Mouse (Mus musculus) natural killer cell, adult 2 months (primary cell): Measurements from ENCODE around the gene Ptgdr2.
A peak's percentile ranks its signal among the peaks of the same experiment; 100 is the strongest.

Source experiments
- DNase-seq, 2 experiments: peaks; one replicate each; pipeline ENCODE4 v3.0.0; 2022; ENCODE audit warnings: low spot score in 2 of 2

The Ptgdr2 gene

DNA sequence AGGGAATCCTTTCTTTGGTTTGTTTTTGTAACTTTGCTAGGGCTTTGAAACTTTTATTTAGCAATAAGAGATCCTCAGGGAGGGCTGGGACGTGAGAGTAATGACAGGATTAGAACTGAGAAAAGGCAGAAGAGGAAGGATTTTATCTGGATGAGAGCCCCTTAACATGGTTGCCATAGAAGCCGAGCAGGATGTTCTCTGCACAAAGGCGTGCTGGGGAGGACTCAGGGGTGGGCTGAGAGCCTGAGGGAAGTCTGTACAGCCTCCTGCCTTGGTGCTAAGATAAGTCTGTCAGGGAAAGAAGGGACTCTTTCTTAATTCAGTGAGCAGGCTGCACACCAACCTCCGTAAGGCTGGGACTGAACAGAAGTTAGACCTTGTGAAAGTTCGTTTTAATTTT, 1.9 kb upstream of the Ptgdr2 start:
- DNase-seq: no peak

DNA sequence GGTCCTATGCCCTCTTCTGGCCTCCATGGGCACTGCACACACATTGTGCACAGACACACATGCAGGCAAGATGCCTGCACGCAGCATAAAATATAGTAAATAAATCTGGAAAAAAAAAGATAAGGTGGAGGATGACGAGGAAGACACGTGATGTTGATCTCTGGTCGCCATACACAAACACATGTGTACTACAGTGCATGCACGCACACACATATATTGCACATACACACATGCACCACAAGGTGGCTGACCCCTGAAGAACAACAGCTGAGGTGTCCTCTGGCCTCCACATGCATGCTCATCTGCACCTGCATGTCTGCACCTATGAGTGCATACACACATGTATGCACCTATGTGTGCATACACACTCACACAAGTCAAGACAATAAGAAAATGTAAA, 883 bp upstream of the Ptgdr2 start:
- no peak for DNase-seq

DNA sequence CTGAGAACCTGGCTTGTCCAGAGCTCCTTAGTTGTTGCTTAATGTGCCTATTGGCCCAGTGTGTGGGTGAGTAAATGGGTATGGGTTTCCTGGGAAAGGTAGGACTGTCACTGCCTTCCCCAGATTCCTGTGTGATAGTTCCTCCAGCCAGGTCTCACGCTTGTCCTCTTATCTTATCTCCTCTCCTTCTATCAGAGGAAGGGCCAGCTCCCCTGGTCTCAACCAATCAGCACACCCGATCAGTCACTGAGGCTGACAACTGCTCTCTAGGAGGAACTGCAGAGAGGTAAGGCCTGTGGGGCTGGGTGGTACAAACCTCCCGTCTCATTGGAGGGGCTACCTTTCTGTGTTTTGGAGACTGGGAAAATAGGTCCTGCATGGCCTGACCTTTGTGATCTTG, 1.8 kb downstream of the Ptgdr2 start:
- no peak for DNase-seq

DNA sequence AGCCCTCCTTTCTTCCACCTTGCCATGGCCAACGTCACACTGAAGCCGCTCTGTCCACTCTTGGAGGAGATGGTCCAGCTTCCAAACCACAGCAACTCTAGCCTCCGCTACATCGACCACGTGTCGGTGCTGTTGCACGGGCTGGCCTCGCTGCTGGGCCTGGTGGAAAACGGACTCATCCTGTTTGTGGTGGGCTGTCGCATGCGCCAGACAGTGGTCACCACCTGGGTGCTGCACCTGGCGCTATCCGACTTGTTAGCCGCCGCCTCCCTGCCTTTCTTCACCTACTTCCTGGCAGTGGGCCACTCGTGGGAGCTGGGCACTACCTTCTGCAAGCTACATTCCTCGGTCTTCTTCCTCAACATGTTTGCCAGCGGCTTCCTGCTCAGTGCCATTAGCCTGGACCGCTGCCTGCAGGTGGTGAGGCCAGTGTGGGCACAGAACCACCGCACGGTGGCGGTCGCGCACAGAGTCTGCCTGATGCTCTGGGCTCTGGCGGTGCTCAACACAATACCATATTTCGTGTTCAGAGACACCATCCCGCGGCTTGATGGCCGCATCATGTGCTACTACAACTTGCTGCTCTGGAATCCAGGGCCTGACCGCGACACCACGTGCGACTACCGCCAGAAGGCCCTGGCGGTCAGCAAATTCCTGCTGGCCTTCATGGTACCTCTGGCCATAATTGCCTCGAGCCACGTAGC, 3.3 kb downstream of the Ptgdr2 start:
- DNase-seq: peak; percentile 39 to 55

DNA sequence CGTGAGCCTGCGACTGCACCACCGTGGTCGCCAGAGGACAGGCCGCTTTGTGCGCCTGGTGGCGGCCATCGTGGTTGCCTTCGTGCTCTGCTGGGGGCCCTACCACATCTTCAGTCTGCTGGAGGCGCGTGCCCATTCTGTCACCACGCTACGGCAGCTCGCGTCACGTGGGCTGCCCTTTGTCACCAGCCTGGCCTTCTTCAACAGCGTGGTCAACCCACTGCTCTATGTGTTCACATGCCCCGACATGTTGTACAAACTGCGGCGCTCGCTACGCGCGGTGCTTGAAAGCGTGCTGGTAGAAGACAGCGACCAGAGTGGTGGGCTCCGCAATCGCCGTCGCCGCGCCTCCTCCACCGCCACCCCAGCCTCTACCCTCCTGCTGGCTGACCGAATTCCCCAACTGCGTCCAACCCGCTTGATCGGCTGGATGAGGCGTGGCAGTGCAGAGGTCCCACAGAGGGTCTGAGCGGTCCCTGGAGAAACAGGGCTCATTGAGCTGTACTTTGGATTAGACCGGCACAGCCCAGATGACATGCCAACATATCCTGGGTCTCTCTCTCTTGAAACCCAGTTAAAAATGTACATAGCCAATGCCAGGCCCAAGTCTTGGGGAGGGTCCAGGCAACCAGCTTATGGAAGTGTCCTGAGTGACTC, 4.0 kb downstream of the Ptgdr2 start:
- DNase-seq: no peak

DNA sequence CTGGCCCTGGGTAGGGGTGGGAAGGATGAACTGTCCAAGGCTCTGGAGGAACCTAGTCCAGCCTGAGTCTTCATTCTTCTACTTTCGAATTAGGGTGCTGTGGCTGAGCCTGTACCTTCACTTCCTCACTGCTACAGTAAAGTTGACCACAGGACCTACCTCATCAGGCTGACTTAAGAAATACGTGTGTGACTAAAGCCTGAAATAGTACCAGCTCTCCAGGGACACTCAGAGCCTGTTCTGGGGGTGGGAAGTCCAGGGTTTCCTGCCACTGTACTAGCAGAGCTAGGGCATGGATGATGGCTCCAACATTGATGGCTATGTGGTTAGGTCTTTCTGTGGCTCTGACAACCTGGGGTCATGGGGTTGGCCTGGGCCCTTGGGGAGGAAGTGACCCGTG, 7.0 kb downstream of the Ptgdr2 start:
- DNase-seq: peak in 1 of 2 experiments; percentile 7

DNA sequence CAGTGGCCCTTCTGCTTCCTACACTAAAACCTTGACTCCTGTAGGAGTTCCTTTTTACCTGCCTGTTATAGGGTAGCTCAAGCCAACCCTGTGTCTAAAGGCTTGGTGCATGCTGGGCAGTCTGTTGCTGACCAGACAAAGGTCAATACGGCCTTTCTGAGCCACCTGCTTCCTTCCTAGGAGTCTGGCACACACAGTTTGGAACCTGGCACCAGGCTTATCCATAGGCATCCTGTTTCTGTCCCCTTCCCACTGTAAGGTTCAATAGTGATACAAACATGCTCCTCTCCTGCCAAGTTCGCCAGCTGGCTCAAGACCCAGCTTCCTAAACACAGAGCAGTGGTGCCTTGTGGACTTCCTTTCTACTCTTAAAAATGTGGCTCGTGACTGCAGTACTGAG, 9.5 kb downstream of the Ptgdr2 start:
- DNase-seq: no peak

DNA sequence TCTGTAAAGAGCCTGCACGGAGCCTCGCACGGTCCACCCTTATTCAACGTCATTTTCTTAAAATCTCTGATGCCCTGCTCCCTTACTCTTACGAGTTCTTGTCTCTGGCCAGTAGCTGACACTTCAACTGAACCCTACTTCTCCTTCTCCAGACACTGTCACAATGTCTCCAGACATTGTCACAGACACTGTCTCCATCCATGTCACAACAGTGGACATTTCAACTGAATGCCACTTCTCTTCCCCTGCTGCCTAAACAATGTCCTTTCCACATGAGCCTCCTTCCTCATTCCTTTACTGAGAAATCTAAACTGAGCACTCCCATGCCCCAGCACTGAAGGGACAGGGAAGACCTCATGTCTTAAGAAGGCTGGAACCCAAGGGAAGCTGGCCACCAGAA, 10.3 kb downstream of the Ptgdr2 start:
- no peak for DNase-seq

DNA sequence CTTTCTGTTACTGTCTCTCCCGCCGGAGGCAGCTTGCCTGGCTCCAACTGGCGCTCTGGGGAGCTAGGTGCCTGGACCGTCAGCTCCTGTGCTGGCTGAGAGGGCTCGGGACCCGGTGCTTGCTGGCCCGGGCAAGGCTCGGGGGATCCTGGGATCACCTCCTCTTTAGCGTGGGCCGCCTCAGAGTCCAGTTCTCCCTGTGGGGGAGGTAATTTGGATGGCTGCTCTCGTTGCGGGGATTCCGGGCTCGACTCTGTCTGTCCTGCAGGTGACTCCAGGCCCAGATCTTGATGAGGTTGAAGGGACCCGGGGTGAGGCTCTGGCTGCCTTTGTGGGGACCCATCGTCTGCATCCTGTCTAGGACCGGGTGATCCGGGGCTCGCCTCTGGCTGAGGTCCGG, 11.5 kb downstream of the Ptgdr2 start:
- DNase-seq: peak in 1 of 2 experiments; percentile 12

DNA sequence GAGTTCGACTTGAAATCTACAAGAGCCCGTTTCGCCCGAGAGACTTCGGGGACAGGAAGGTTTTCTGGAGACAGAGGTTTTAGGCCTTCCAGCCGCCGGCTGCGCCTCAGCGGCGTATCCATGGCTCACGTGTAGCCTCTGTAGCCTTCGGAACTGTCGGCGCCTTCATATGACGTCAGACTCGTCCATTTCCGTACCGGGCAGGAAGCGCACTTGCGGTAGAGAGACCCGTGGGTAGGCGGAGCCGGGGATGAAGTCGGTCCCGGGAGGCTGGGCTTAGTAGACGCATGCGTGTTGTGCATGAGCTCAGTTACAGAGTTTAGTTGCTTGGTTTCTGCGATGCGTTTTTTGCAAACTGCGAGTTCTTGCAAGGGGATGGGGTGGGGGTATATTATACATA, 12.2 kb downstream of the Ptgdr2 start, which contains the start of gene Ccdc86:
Ccdc86 (minus strand) TSS at position 155 of the 400 bp plus-strand sequence.
- peak; percentile 94 to 95 for DNase-seq

DNA sequence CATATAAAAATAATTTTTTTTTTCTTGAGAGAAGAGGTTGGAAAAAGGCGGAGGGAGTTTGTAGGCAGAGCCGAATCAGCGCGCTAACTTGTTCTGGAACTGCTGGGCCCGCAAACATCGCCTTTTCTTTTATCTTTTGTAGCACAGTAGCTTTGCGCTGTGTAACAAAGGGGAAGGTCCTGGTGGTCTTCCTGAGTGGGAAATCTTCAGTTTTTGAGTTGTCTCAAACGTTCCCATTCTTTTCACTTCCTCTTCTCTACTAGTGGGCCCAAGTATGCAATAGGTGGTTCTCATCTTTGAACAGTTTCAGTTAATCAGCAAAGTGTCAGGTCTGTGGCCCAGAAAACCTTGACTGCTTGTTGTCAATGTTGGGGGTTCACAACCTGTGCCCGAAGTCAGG, 12.6 kb downstream of the Ptgdr2 start:
- no peak for DNase-seq

DNA sequence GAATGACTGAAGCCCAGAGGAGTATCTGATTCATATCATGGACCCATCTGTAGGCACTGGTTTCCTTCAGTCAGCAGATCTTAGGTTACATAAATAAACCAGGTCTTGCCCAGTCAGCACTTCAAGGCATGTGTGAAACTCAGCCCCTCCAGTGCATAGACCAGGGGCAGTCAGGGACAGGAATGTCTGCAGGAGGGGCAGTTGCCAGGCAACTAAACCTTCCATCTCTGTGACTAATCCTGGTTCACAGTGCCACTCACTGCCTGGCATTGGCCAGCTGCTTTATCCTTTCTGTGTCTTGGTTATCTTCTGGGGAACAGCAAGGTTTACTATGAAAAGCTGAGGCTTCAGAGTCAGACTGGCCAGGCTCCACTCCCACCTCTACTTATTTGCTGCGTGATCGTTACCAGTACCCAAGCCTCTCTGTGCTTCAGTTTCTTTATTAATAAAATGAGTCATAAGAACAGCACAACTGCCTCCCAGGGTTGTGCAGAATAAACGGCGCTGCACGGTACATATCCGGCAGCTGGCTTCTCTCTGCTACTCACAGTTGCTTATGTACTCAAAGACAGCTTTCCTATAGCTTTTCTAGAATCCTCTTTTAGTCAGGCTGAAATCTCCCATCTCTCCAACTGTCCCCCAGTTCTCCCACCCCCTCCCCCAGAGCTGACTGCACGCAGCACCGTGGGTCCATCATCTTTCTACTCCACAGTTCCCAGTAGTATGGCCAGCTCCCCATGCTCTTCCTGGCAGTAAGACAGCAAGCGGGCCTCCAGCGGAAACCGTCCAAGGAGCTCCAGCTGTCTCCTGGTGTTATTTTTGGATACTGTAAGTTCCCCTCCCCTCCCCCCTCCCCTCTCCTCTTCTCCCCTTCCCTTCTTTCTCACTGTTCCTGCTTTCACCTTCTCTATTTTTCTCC, 15.3 kb downstream of the Ptgdr2 start:
- DNase-seq: no peak

DNA sequence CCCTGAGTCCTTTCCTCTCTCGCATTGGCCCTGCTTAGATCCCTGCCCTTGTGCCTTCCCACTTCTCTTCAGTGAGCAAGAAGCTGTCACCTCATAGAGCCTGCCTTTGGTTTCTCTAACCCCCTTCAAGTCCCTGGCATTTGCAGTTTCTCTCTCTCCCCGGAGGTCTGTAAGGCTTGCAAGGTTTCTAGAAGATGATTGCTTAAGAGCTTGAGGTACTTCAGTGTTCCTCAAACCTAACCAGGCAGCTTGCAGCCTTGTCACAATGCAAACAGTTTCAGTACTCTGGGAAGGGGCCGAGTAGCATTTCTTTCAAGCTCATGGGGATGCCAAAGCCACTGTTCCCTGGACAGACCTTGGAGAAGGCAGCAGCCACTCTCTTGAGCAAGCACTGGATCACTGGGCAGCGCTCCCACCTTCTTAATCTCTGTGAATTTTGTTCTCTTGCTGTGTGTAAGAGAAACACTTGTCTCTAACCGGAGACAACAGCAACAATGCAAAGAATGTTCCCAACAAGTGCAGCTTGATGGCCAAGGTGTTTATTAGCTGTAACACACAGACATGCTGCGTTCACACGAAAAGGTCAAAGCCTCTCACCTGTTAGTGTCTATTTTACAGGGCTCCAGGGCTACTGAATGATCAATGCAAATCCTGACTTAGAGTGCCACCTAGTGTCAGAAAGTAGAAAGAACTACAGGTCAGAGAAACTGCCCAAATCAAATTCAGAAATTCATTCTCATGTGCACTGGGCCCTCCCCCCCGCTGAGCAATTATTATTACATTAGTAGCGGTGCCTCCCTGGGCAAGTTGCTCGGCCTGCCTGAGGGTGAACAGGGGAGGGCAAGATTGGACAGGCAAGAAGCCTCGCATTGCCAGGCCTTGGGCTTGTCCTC, 22.4 kb downstream of the Ptgdr2 start:
- peak; percentile 51 to 56 for DNase-seq

DNA sequence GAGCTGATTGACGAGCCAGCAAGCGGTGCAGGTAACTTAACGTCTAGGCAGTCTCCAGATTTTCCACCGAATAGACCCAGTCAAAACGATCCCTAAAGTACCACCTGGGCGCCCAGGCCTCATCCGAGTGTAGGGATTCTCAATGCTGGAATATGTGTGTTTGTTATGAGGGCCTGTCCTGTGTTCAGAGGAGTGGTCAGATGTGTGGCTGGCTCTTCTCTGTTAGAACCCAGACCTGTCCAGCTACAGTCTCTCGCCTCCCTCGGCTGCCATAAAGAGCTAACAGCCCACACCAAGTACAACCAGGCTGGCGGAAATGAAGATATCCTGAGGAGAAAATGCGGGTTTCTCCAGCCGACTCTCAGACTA, 23.0 kb downstream of the Ptgdr2 start:
- no peak for DNase-seq

DNA sequence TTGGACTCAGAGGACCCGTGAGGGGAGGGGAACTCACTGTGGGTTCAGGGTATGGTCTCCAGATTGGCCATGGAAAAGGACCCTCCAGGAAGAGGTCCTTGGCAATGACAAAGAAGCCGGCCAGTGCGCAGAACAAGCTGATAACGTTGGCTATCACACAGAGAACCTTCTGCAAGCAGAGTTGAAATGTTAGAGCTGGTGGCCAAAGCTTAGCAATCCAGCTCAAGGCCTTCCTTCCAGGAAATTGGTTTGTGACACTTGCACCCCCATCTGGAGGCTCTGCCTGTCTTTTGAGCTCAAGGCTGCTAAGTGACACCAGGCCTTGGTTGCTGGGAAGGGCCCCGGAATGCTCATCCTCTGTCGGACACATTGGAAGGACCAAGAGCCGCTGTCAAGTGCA, 28.8 kb downstream of the Ptgdr2 start:
- DNase-seq: no peak

DNA sequence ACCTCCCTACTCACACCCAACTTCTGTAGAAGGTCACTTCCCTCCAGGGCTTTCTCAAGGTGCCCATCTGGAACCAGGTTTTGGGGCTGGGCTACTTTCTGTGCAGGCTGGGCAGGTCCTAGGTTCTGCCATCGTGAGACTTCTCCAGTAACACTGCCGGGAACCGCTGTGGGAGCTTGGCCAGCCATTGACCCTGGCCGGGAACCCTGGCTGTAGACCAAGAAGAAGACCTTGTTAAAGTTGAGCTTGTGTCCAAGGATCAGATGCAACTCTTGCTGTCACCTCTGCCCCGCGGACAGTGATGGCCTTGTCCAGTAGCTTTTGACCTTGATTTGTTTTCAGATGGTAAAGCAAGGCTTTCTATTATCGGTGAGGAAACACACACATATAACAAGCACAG, 31.6 kb downstream of the Ptgdr2 start:
- DNase-seq: no peak

DNA sequence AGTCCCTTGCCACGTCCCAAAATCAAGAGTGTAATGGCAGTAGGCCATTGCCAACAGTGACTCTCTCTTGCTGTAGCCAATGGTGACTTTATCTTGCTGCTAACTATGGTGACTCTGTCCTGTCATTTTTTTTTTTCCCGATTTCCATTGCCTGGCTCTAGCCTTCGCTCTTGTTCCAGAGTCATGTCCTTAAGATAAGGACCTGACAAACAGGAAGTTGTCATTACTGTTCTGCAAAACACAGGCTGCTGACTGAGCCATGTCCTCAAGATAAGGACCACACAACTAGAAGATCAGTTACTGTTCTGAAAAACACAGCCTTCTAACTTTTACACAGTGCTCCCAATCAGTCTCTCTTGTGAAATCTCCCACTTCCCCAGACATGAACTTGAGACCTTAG, 33.5 kb downstream of the Ptgdr2 start:
- DNase-seq: no peak

DNA sequence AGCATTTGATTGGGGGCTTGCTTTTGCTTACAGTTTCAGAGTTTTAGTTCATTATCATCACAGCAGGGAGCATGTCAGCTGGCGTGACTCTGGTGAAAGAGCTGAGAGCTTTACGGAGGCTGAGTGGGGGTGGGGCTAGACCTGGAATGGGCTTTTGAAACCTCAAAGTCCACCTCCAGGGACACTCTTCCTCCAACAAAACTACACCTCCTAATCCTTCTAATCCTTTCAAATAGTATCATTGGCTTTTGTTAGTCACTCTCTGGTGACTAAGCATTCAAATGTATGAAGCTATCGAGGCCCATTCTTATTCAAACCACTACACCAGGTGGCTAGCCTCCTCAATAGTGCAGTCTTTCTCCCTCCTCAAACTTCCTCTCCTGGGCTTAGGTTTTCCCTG, 35.7 kb downstream of the Ptgdr2 start:
- no peak for DNase-seq

DNA sequence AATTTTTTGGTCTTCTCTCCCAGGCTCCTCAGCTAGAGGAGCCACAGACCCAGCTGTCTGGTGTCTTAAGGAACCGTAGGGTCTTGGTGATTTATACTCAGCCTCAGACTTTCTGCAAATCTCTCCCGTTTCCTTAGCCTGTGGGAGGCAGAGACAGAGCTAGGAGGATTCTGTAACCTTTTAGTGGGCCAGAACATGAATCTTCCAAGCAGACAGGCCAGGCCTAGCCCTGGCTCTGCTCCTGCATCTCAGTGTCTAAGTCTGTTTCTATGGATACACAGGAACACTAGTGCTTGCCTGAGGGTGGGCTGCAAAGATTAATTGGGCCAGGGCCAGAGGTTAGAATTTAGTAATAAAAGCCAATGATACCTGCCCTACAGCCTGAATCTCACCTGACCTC, 36.2 kb downstream of the Ptgdr2 start:
- no peak for DNase-seq

DNA sequence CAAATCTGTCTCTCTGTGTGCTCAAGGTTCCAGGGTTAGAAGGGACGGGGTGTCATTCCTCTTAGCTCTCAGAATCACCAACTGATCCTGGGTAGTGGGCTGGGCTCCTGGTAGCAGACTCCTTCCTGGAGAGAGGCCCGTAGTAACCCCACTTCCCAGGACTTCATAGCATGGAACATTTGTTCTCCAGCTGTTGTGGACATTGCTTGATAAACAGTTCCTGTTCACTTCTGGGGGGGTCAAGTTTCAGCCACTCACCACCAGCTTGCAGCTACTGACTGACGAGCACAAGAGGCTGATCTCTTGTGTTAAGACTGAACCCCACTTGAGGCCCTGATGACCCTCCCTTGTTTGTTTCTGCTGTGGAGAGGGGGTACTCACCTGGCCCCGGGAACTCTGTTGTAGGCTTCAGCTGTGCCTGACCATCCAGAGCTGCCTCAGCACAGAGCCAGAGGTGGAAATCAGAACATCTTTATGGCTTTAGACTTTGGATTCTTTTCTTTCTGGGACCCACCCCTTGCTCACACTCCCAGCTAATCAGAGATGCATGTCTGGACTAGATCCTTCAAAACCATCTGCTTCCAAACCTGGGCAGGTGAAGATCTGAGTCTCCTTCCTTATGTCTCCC, 37.4 kb downstream of the Ptgdr2 start, which contains the start of gene Ms4a10:
Ms4a10 (minus strand) TSS at position 433 of the 628 bp plus-strand sequence.
- no peak for DNase-seq

DNA sequence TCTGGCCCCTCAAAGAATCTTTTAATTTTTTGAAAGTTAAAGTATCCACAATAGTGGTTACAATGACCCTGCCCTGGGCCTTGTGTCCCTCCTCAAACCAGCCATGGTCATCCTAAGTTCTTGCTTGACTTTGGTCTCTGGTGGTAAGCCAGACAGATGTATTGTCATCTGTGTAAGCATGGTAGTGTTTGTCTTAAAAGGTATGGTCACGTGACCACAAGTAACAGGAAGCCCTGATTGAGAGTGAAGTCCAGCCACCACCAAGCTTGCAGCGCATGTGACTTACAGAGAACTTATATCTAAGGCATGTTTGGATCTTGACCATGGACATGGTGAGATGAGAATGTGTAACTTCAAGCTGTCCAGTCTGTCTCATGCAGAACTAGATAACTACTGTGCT, 38.2 kb downstream of the Ptgdr2 start:
- no peak for DNase-seq
